Mouse (Mus musculus): ENCODE data around the gene Coq8a. TPM values are rescaled to one million over a fixed set of nuclear protein-coding genes. Genes with fewer than 3 reads are reported as not detected.

The Coq8a gene
- total RNA-seq, 2 experiments from 2014 or later = 793 to 1,026 TPM

DNA sequence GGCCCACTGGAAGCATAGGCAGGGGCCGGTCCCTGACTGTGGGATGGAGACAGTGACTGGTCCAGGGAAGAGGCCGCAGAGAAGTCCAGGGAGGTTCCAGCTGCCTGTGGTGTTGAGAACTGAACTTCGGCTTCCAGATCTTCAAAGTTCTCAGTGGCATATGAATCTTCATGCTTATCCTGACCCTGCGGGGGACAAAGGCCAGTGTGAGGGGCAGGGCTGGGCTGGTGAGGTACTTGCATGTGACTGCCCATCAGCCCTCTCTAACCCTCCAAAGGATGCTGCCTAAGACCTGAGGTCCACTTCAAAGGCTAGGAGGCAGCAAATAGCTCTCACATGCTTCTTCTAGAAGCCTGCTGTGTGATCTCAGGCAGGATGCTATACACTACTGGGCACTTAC lies 20.3 kb downstream of the Coq8a start:
- DNase-seq = no peak
- intact Hi-C loops (cut with DNase I) = no loop called here

GRCm38 (mm10) chr1:180178340-180178739 lies 21.1 kb downstream of the Coq8a start:
- intact Hi-C loops (cut with DNase I) = no loop called here

DNA sequence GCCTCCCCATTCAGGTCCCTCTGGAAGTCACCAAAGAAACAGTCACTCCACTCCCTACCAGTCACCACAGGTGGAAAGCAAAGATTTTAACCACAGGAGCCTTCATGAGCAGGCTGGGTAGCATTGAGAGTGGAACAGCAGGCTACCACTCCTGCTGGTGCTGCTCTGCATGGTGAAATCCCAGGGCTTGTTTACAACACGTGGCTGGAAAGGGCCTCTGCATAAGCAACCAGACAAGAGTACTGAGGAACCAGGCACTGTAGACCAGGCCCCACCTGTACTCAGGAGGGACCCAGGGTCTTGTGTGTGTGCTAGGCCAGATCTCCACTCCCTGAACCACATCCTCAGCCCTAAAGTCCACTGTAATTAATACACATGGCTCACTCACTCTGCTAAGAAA lies 22.6 kb downstream of the Coq8a start:
- DNase-seq = no peak
- intact Hi-C loops (cut with DNase I) = no loop called here

More at GRCm38 (mm10) chr1:180178340-180178739, 21.1 kb downstream of the Coq8a start:
- no peak for DNase-seq

DNA sequence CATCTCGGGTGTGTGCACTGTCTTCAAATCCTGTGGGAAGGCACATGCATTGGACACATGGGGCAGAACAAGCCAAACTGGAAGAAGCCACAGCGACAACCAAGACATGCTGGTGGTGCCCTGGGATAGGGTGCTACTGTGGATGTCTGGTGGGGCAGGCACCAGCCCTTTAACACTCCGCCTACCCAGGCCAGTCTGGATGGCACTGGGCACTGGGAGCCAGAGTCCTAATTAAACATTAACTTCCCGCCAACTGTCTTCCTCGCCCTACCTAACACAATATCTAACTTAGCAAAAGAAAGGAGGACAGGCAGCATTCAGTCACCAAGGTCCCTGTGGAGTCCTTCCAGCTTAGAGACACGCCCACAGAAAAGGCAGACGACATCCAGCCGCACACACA lies 23.8 kb downstream of the Coq8a start:
- intact Hi-C loops (cut with DNase I) = loop anchor here (1.0 kb wide), 1 partner anchor 40 kb away; no protein-coding TSS in a partner anchor
- no peak for DNase-seq

- intact Hi-C loops (cut with DNase I) = loop anchor here (1.0 kb wide), 1 partner anchor 40 kb away; no protein-coding TSS in a partner anchor
- no peak for DNase-seq
Measured at GRCm38 (mm10) chr1:180175167-180175566, 24.2 kb downstream of the Coq8a start.

DNA sequence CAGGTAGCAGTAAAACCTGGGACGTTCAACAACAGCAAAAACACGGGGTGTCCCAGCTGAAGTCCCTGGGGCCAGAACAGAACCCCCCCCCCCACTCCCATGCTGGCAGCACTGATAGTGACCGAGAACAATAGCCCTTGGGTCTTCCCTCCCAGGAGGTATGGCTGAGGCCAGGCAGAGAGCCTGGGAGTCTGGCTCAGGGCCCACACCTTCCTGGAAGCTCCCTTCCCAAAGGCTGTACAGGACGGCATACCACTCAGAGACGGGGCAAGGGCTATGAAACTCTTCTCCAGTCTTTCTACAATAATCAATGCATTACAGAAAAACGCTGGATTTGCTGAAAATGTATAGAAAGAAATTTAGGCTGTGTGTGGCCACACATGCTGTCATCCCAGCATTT lies 24.7 kb downstream of the Coq8a start:
- intact Hi-C loops (cut with DNase I) = loop anchor here (1.0 kb wide), 1 partner anchor 41 kb away; no protein-coding TSS in a partner anchor
- no peak for DNase-seq

GRCm38 (mm10) chr1:180173017-180173416 lies 26.4 kb downstream of the Coq8a start:
- intact Hi-C loops (cut with DNase I) = no loop called here
- DNase-seq = no peak

DNA sequence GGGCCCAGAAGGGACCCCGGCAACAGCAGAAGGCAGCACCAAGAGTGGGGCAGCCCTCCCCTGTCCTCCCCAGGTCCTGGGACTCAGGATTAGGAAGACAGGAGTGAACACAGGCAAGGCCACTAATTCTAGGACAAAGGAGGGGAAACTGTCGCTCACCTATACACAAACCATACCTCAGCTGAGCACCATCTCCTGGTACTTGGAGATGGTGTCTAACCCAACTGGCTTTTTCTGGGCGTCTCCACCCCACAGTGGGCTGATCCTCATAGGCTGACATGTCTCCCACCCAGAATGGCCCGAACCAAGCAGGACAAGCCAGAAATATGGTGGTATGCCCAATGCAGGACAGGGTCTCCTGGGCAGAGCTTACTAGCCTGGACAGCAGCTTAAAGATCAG lies 26.8 kb downstream of the Coq8a start:
- intact Hi-C loops (cut with DNase I) = no loop called here
- DNase-seq = no peak

- peak in 1 of 2 experiments; percentile 30 for DNase-seq
Measured at GRCm38 (mm10) chr1:180171883-180172282, 27.5 kb downstream of the Coq8a start.

DNA sequence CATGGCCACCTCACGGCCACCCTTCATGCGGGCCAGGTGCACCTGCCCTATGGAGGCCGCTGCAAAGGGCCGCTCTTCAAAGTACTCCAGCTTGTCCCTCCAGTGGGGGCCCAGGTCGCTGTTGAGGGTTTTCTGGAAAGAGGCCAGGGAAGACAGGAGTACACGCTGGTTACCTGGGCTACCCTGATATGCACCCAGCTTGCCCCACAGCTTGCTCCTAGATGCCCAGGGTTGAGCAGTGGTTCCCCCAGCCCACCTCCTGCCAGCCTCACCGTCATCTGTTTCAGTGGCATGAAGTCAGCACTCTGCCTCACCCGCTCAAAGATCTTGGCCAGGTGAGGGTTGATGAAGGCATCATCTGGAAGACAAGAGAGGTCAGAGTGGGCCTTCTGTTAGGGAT lies 29.3 kb downstream of the Coq8a start:
- intact Hi-C loops (cut with DNase I) = no loop called here
- DNase-seq = no peak

More at GRCm38 (mm10) chr1:180171883-180172282, 27.5 kb downstream of the Coq8a start:
- intact Hi-C loops (cut with DNase I) = no loop called here

DNA sequence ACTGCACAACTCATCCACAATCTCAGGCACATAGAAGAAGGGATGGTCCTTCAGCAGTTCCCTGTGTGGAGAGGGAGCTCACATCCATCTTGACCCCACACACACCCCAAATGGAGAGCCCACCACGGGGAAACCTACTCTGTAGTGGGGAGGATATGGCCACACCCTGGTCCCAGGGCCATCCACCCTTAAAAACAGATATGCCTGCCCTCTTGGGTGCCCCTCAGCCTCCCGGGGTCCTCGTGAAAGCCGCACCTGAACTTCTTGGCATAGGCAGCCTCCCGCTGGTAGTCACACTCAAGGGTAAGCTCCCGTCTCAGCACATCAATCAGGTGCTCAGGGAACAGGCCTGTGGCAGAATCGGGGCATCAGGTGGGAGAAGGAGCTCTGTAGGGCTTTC lies 30.2 kb downstream of the Coq8a start:
- DNase-seq = no peak
- intact Hi-C loops (cut with DNase I) = no loop called here

GRCm38 (mm10) chr1:180168294-180168693 lies 31.1 kb downstream of the Coq8a start:
- no peak for DNase-seq
- intact Hi-C loops (cut with DNase I) = no loop called here

DNA sequence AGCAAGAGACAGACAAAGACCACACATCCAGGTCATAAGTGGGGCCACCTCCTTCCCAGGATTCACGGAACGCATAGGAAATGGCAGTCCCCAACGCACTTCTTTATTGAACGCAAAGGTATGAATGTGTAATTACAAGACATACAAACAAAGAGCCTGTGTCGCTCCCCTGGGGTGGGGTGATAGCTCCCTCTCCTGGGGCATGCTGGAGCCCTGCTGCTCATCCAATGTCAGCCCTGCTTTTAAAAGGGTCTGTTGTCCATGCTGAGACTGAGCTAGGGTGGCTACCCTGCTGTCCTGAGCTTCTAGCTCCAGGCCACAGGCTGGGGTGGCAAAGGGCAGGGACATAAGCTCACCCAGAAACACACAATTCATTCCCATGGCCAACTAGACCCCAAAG lies 32.9 kb downstream of the Coq8a start:
- DNase-seq = no peak
- intact Hi-C loops (cut with DNase I) = no loop called here

DNA sequence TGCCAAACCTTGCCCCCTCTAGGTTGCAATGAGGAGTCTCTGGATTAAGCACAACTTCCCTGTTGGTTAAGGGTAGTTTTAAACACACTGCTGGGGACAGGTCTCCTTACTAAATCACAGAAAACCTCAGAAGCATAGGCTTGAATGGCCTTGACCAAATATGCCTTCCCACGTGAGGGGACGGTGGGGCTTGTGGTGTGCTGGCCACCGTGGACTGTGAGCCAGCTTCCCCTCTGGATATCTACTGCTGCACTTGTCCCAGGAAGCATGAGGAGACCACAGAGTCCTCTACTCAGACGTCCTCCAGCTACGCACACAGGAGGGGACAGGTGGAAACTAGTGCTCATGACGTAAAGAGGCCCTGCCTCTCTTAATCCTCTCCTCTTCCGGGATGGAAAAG lies 36.4 kb downstream of the Coq8a start:
- DNase-seq = no peak
- intact Hi-C loops (cut with DNase I) = loop anchor here (5.0 kb wide), 1 partner anchor 306 kb away; no protein-coding TSS in a partner anchor

DNA sequence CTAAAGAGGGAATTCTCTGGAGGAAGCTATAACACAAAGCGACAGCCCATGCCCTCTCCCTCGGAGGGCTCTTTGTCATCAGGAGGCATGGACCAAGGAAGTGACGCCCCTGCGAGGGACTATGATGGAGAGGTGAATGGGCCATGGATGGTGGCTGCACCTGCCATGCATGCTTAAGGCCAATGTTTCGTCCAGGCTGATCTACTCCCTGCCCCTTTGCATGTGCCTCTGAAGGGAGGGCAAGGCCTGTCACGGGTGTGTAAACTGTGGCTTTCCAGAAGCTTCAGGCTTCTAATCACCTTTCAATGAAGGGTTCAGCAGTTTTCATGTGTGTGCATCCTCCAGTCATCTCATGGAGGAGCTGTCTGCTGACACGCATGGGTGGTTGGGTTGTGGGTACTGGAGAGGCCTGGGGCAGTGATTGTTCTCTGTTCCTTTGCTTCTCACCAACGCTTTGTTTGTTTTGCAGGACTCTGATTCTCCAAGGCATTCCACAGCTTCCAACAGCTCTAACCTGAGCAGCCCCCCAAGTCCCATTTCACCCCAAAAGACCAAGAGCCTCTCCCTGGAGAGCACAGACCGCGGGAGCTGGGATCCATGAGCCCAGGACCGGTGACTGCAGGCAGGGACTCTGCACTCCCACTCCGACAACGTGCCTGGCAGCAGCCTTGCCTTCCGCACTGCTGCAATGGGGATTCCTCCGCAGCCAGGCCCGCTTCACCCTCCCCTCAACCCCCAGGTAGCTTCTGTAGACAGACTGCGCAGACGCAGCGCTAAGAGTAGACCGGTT lies 37.6 kb downstream of the Coq8a start:
- intact Hi-C loops (cut with DNase I) = loop anchor here (5.0 kb wide), 1 partner anchor 304 kb away; no protein-coding TSS in a partner anchor
- no peak for DNase-seq

DNA sequence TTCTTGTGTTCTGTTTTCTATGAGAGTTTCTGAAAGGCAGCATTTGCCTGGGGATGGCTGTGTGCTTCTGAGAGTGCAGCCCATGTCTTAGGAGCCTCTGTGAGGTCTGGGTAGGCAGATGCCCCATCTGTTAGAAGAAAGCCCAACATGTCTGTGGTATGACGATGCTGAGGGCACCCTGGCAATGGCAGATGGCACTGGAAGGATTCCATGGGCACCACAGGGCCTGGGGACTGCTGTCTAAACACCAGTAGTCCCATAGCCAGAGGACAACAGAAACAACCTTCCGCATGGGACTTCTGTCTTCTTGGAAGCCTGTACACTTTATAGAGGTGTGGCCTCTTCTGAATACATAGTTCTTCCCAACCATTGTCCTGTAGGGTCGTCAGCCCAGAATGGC lies 38.2 kb downstream of the Coq8a start:
- intact Hi-C loops (cut with DNase I) = loop anchor here (5.0 kb wide), 1 partner anchor 304 kb away; no protein-coding TSS in a partner anchor
- DNase-seq = no peak

GRCm38 (mm10) chr1:180160545-180160944 lies 38.9 kb downstream of the Coq8a start:
- no peak for DNase-seq
- intact Hi-C loops (cut with DNase I) = loop anchor here (5.0 kb wide), 1 partner anchor 303 kb away; no protein-coding TSS in a partner anchor

DNA sequence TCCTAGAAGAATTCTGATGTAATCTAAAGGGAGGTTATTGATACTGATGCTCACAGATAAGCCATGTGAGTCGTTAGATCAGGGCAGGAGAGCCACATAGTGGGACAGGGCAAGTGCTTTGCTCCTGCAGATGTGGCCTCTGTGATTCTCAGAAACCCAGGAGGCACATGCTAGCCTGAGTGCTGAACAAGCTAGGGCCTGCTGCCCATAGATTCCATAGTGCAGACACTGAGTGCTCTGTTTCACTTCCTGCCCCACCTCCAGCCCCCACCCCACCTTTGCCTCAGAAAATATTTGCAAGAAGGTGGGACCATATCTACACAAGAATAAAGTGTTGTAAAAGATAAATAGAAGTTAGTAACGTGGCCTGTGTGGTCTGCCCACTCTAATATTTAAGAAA lies 40.8 kb downstream of the Coq8a start:
- intact Hi-C loops (cut with DNase I) = no loop called here
- DNase-seq = no peak

DNA sequence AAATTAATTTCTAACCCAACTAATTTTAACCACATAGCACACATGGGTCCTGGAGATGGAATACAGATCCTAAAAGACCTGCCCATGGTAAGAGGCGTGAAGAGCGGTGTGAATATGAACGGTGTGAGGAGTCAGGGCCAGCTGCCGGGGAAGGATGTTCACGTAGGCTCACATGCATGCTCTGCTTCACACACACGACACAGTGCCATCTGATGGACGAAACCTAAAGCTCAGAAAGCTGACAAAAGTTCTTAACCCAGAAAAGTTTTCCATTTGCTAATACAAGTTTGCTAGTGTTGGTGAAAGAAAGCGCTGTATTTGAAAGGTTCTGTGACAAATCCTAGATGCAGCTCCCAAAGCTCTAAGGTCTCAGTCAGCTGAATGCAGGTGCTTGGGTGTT lies 48.2 kb downstream of the Coq8a start:
- DNase-seq = no peak
- intact Hi-C loops (cut with DNase I) = no loop called here

- intact Hi-C loops (cut with DNase I) = no loop called here
- no peak for DNase-seq
Measured at GRCm38 (mm10) chr1:180148563-180148962, 50.8 kb downstream of the Coq8a start.

- intact Hi-C loops (cut with DNase I) = no loop called here
- no peak for DNase-seq
Measured at GRCm38 (mm10) chr1:180148036-180148435, 51.4 kb downstream of the Coq8a start.

- intact Hi-C loops (cut with DNase I) = no loop called here
- DNase-seq = no peak
Measured at GRCm38 (mm10) chr1:180140970-180141369, 58.4 kb downstream of the Coq8a start.

Data from gastrocnemius, postnatal 36 days (tissue).